Mouse (Mus musculus): ENCODE measurements around the gene Cntn1.
A peak's percentile ranks its signal among the peaks of the same experiment; 100 is the strongest.
"Not testable (repeated sequence)": the region's sequence is repeated elsewhere in the genome, so short reads cannot be mapped to it uniquely, and the experiment has no call there.

Cntn1 gene

DNA sequence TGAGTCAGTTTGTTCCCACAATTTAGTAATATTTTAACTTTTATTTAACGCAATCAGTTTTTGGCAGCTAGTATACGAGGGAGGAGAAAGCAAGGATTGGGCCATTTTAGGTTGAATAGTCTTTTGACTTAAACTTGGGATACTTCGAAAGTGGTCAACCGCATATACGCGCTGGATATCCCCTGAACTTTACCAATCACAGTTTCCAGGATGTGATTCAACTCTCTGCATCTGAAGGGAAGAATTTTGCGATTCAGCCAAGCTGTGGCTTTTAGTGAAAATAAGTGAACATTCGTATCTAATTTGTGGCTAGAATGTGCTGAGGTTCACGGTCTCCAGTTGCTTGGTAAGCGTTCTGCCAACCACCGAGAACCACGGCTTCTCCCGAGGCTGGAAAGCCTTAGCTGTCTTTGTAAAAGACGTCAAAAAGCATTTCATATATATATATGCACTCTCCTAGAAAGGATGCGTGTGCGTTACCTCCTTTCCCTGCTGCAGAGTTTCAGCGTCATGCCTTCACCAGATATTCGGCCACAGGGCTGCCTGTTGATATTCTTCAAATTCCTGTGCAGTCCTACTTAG is 217.9 kb downstream of the Cntn1 start:
- no peak for DNase-seq (ENCODE audit: low spot score)

- no peak for DNase-seq (ENCODE audit: low spot score)
Measured at GRCm38 (mm10) chr15:92271801-92272365, 220.9 kb downstream of the Cntn1 start.

GRCm38 (mm10) chr15:92276826-92277225 is 225.9 kb downstream of the Cntn1 start:
- peak; percentile 76 for DNase-seq (ENCODE audit: low spot score)

GRCm38 (mm10) chr15:92277984-92278383 is 227.0 kb downstream of the Cntn1 start:
- no peak for DNase-seq (ENCODE audit: low spot score)

- no peak for DNase-seq (ENCODE audit: low spot score)
Measured at GRCm38 (mm10) chr15:92280966-92281365, 230.0 kb downstream of the Cntn1 start.

DNA sequence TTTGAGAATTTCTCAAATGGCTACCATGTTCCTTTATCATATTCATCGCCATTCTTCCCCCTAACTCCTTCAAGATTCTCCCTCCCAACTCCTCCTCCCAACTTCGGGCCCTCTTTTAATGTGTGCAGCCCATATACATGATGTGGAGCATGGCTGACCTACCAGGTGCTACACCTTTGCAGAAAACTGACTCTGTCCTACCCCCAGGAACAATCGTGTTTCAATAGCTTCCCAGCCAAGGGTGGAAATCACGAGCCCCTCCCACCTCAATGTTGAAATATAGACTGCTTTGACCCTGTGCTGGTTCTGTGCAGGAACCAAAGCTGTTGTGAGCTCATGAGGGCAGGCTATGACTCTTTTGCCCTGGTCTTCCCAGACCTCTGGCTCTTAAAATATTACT is 236.7 kb downstream of the Cntn1 start:
- DNase-seq (ENCODE audit: low spot score): no peak

GRCm38 (mm10) chr15:92296479-92296878 is 245.5 kb downstream of the Cntn1 start:
- DNase-seq (ENCODE audit: low spot score): no peak

DNA sequence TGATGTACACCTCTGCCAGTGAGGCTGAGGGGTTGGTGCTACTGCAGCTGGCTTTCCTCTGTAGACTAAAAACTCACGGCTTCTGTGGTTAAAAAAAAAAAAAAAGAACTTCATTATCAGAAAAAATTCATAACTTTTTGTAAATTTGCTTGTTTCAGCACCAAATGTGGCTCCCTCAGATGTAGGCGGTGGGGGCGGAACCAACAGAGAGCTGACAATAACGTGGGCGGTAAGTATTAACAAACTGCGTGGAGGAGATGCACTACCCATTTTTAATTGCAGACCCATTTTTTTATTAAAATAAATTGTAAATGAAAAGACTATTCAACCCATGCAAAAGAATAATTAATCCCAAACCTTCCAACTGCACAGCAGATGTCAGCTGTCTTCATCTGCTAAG is 251.8 kb downstream of the Cntn1 start:
- DNase-seq (ENCODE audit: low spot score): no peak

- no peak for DNase-seq (ENCODE audit: low spot score)
Measured at GRCm38 (mm10) chr15:92304221-92304620, 253.3 kb downstream of the Cntn1 start.

DNA sequence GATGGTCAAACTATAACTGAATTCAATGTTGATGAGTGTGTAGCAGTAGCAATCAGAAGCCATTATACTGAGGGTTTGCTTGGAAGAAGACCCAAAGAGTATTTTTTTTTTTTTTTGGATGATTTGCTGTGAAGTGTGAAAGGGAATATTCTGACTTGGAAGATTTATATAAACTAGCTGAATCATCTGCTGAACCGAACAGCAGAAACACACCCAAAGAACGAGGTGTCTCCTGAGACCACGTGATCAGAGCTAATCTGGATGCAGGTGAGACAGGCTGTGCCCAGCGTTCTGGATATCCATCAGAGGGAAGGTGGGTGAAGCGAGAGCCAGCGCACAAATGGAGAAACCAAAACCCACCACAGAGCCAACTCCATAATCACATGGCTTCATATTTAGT is 271.0 kb downstream of the Cntn1 start:
- DNase-seq (ENCODE audit: low spot score): no peak

GRCm38 (mm10) chr15:92327111-92327510 is 276.1 kb downstream of the Cntn1 start:
- DNase-seq (ENCODE audit: low spot score): no peak

DNA sequence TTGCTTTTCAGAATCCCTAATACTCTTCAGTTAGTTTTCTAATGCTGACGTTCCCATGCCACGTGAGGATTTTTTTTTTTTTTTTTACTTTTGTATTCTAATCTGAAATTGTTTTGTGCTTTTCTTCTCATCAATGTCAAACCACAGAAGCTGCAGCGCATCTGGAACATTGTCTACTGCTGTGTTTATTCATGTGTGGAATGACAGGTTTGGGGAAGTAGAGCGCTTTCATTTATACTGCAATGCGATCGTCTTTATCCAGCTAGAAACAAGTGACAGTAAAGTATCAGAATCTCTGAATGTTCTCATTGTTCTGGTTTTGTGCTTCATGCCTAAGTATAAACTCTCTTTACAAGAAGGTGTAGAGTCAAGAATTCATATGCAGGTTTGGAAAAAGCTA is 289.3 kb downstream of the Cntn1 start:
- DNase-seq (ENCODE audit: low spot score): no peak

GRCm38 (mm10) chr15:92341424-92341823 is 290.5 kb downstream of the Cntn1 start:
- no peak for DNase-seq (ENCODE audit: low spot score)

DNA sequence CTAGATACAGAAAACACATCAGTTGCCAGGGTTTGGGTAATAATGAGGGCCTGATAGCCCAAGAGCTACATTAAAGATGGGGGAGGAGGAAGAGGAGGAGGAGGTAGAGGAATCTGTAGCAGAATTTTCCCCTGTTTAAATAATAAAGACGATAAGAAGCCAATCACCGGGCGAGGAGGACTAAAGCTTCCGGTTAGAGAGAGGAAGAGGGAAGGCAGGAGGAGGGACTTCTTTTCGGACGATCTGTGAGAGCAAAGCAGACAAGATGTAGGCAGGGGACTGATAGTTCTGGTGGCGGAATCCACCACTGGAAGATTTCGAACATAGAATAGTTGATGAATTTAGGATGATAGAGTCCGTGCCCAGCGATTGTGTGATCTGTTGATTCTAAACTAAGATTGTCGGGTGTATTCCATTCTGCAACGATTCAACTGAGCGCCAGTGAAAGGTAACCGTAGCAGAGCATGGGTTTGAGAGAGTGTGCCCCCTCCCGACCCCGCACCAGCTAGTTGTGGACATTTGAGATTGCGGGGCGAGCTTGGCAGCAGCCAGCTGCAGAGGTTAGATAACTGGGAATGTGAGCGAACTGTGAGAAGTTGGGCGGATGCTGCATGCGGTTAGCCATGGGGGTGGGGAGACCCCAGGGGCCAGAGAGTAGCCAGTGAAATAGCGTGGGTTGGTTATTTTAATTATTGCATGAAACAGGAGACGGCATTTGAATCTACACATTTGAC is 293.3 kb downstream of the Cntn1 start:
- no peak for DNase-seq (ENCODE audit: low spot score)

DNA sequence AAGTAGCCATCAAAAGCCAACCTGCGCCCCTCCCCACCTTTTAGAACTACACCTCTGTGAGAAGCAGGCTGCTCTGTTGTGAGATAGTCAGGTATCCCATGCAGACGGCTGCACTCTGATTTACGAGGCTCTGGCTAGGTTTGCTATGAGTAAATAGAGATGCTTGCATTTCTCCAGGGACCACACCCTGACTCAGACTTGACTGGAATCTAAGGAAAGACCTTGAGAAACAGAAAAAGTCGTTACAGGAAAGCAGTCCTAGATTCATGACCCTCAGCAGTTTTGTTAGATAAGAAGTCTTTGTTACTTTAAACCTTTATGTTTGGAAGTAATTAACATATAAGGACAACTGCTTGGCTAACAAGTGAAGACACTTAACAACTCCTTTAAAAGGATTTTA is 296.5 kb downstream of the Cntn1 start:
- no peak for DNase-seq (ENCODE audit: low spot score)

DNA sequence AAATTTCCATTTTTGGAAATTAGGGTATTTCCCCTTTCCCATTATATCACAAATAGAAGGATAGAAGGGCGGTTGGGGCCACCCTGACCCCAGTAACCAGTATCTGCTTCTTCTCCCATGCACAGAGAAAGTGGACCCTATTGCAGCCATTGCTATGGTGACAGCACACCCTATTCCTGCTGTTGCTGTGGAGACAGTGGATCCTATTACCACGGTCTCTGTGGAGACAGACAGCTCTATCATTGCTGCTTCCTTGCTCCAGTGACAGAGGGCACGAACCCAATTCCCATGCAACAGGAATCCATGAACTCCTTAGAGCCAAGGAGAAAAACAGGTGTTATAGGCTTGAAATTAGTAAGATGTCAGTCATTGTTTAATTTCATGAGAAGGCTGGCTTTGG is 296.9 kb downstream of the Cntn1 start:
- peak; percentile 86 for DNase-seq (ENCODE audit: low spot score)

DNA sequence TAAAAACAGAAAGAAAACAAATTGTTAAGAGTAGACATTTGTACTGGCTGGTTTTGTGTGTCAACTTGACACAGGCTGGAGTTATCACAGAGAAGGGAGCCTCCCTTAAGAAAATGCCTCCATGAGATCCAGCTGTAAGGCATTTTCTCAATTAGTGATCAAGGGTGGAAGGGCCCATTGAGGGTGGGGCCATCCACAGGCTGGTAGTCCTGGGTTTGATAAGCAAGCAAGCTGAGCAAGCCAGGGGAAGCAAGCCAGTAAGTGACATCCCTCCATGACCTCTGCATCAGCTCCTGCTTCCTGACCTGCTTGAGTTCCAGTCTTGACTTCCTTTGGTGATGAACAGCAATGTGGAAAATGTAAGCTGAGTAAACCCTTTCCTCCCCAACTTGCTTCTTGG is 297.5 kb downstream of the Cntn1 start:
- not testable (repeated sequence) for DNase-seq (ENCODE audit: low spot score)

GRCm38 (mm10) chr15:92364153-92364552 is 313.2 kb downstream of the Cntn1 start:
- DNase-seq (ENCODE audit: low spot score): no peak

- no peak for DNase-seq (ENCODE audit: low spot score)
Measured at GRCm38 (mm10) chr15:92364592-92364991, 313.6 kb downstream of the Cntn1 start.
